Mouse (Mus musculus) heart, postnatal 0 days (tissue): ENCODE results near the gene Ctu2.

ENCODE experiments used
- CTCF ChIP-seq: IDR thresholded peaks from 2 replicates; pipeline ENCODE4 v1.5.1; 2016; ENCODE audit warnings: antibody characterized with exemption, control low read depth, low read depth
- EP300 ChIP-seq: IDR thresholded peaks from 2 replicates; pipeline ENCODE4 v1.6.1; 2016; ENCODE audit warnings: antibody characterized with exemption, low read depth

DNA sequence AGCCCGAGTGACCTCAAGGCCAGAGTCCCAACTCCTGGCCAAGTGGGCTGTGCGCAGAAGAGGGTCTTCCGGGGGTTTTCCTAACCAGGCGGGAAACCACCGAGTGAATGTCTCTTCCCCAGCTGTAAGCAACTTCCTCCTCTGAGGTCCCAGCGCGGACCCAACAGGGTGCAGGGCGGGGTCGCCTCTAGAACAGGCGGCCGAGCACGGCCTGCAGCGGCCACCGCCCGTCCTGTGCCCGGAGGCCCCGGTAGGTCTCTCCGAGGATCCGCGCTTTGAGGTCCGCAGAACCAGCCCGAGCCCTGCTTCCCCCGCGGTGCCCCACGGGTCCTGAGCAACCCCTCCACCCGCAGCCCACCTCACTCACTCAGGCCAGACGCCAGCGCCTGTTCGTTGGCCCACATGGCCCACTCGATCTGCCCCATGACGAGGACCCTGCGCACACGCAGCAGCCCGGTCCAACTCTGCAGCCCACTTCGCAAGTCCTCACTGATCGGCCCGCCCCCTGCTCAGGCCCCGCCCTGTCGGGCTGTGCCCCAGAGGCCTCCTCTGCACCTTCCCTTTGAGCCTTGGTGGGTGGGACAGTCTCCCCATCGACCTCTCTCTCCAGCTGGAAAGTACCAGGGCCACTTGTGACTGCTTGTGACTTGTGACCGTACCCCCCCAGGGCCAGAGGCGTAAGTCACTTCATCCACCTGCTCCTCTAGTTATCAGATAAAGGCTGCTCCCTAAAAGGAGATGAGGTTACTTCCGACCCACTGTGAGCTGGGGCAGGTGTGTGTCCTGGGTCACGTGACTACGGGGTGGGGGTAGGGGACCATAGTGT, 43.3 kb upstream of the Ctu2 start, which contains the start of gene Cyba:
- no peak for TF ChIP-seq EP300
- no peak for TF ChIP-seq CTCF
